In the genomic region with DNA sequence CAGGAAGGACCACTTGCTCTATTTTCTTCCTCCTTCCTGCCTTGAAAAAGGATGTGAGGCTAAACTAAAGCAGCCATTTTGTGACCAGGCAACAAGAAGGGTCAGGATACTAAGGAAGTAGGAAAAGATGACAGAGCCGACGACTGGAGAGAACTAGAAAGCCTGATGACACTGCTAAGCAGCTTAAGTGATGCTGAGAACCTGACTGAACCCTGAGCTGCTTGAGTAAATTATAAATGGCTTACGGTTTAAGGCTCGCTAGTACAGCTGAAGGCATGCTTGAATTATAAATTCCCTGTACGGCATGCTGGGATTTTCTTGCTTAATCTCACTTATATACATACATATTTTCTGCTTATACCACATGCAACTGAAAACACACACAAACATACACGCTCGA, we compare ENCODE assay signal across 28 mouse cellular contexts. TPM values are rescaled to one million over a fixed set of nuclear protein-coding genes. Genes with fewer than 3 reads are reported as not detected.
DNase-seq lines count a peak whose midpoint lies in the region; ATAC-seq lines count a peak whose summit lies in the region.
"Had no signal": no experiment of that assay in that cellular context is flagged by ENCODE, and none has a peak within 500 bp of the region (broad histone marks: within the 10 kb centered on the region; RNA-seq: fewer than 3 reads in every experiment).

No protein-coding gene starts in this region.

- intact Hi-C loops in heart, postnatal 25 days (cut with DNase I), result no loop called here

- no peak overlapping the region for H3K9ac ChIP-seq in liver, embryonic 12.5 days
- no peak overlapping the region for H3K9ac ChIP-seq in liver, embryonic 15.5 days
- H3K9ac ChIP-seq: embryonic facial prominence, embryonic 13.5 days; forebrain, embryonic 12.5 days; forebrain, embryonic 15.5 days; heart, embryonic 12.5 days; heart, embryonic 15.5 days; hindbrain, embryonic 14.5 days had no signal

- no peak overlapping the region for H3K4me2 ChIP-seq in liver, embryonic 12.5 days
- no peak overlapping the region for H3K4me2 ChIP-seq in liver, embryonic 15.5 days
- H3K4me2 ChIP-seq: embryonic facial prominence, embryonic 13.5 days; forebrain, embryonic 12.5 days; forebrain, embryonic 15.5 days; heart, embryonic 12.5 days; heart, embryonic 15.5 days; hindbrain, embryonic 14.5 days had no signal

- H3K4me1 ChIP-seq in liver, embryonic 12.5 days, result peaks cover 50% of the 10 kb centered on the region
- peaks cover 52% of the 10 kb centered on the region for H3K4me1 ChIP-seq in liver, embryonic 15.5 days (replicated peaks)
- H3K4me1 ChIP-seq: embryonic facial prominence, embryonic 10.5 days; embryonic facial prominence, embryonic 13.5 days; forebrain, embryonic 12.5 days; forebrain, embryonic 15.5 days had no signal

- peak overlapping the region; percentile 91 for H3K27ac ChIP-seq in liver, embryonic 12.5 days
- peak overlapping the region; percentile 82; the same call in 1 of the 2 replicates for H3K27ac ChIP-seq in liver, embryonic 15.5 days (replicated peaks)
- H3K27ac ChIP-seq: embryonic facial prominence, embryonic 10.5 days; embryonic facial prominence, embryonic 13.5 days; forebrain, embryonic 12.5 days; forebrain, embryonic 15.5 days; hindbrain, embryonic 14.5 days had no signal

- ATAC-seq in liver, embryonic 12.5 days, result no peak
- no peak for ATAC-seq in liver, embryonic 15.5 days (ENCODE audit: insufficient read depth)
- ATAC-seq: forebrain, embryonic 15.5 days had no signal

- no peaks in the 10 kb centered on the region for H3K27me3 ChIP-seq in liver, embryonic 12.5 days (replicated peaks)
- no peaks in the 10 kb centered on the region for H3K27me3 ChIP-seq in liver, embryonic 15.5 days
- H3K27me3 ChIP-seq: CH12.LX; embryonic facial prominence, embryonic 13.5 days; forebrain, embryonic 12.5 days; forebrain, embryonic 15.5 days; heart, embryonic 12.5 days; heart, embryonic 15.5 days had no signal

- no peaks in the 10 kb centered on the region for H3K9me3 ChIP-seq in liver, embryonic 12.5 days (replicated peaks)
- H3K9me3 ChIP-seq in liver, embryonic 15.5 days (replicated peaks), result no peaks in the 10 kb centered on the region
- H3K9me3 ChIP-seq: embryonic facial prominence, embryonic 10.5 days; embryonic facial prominence, embryonic 13.5 days; forebrain, embryonic 12.5 days; forebrain, embryonic 15.5 days; heart, embryonic 12.5 days; heart, embryonic 15.5 days had no signal

- WGBS in liver, embryonic 12.5 days (ENCODE audit: insufficient replicate concordance), result 88% methylated on average over 7 of the region's 7 CpGs
- 82% methylated on average over 7 of the region's 7 CpGs for WGBS in liver, embryonic 15.5 days (ENCODE audit: insufficient replicate concordance)

- no peaks in the 10 kb centered on the region for H3K36me3 ChIP-seq in liver, embryonic 12.5 days
- no peaks in the 10 kb centered on the region for H3K36me3 ChIP-seq in liver, embryonic 15.5 days (replicated peaks)
- H3K36me3 ChIP-seq: forebrain, embryonic 12.5 days; forebrain, embryonic 15.5 days; heart, embryonic 12.5 days; heart, embryonic 15.5 days had no signal

- H3K4me3 ChIP-seq in liver, embryonic 12.5 days, result no peak overlapping the region
- H3K4me3 ChIP-seq in liver, embryonic 15.5 days (replicated peaks), result no peak overlapping the region
- H3K4me3 ChIP-seq: embryonic facial prominence, embryonic 10.5 days; embryonic facial prominence, embryonic 13.5 days; erythroblast, embryonic 14.5 days; forebrain, embryonic 12.5 days; forebrain, embryonic 15.5 days; heart, embryonic 12.5 days; heart, embryonic 15.5 days had no signal

- DNase-seq in liver, result no peak
- DNase-seq in retina, embryonic 14.5 days (ENCODE audit: low spot score), result peak; percentile 48
- DNase-seq in heart, postnatal 25 days (ENCODE audit: low spot score), result no peak
- no peak for DNase-seq in layer of hippocampus, postnatal 10 days (ENCODE audit: low spot score in 2 of 2)
- no peak for DNase-seq in left cerebral cortex, adult 18-20 months (ENCODE audit: low spot score in 2 of 2)
- DNase-seq: adrenal gland, adult 2 months; adrenal gland, postnatal 25 days; B cell, adult 2 months; cerebellum, adult 11-12 months; cerebellum, adult 8-10 months; cerebellum, postnatal 10 days; cerebellum, postnatal 36 days; embryo, embryonic 11 days; gastrocnemius, postnatal 25 days; heart, adult 18-20 months; heart, postnatal 10 days; heart, postnatal 4 days had no signal

RNA-seq across cellular contexts. Expression of gene Dusp16, which starts 9.5 kb away (rescaled TPM):
- polyA plus RNA-seq in liver, embryonic 12.5 days (2016; fragmentation: Nextera tagmentation; extraction: Ambion mirVana), result 6.6 and 6.7 TPM in 2 replicates
- polyA plus RNA-seq in liver, embryonic 15.5 days (2015; fragmentation: Nextera tagmentation; extraction: Ambion mirVana), result 5.1 TPM in 2 replicates
- total RNA-seq in heart, postnatal 25 days (2021), result 10 to 100 TPM; 22.8 TPM
- 1 to 10 TPM; 7.3 to 7.6 TPM for total RNA-seq in layer of hippocampus, postnatal 10 days (2021)
- 1 to 10 TPM; 9.5 to 9.8 TPM for total RNA-seq in left cerebral cortex, adult 18-20 months (2021)

RNA-seq across cellular contexts. Expression of gene Crebl2, which starts 47.1 kb away (rescaled TPM):
- polyA plus RNA-seq in liver, embryonic 12.5 days (2016; fragmentation: Nextera tagmentation; extraction: Ambion mirVana), result 1.2 and 1.8 TPM in 2 replicates
- 2.1 and 2.4 TPM in 2 replicates for polyA plus RNA-seq in liver, embryonic 15.5 days (2015; fragmentation: Nextera tagmentation; extraction: Ambion mirVana)
- total RNA-seq in heart, postnatal 25 days (2021), result 10 to 100 TPM; 11.5 to 12.1 TPM
- 10 to 100 TPM; 11.6 to 12.4 TPM for total RNA-seq in layer of hippocampus, postnatal 10 days (2021)
- 10 to 100 TPM; 51.8 TPM for total RNA-seq in left cerebral cortex, adult 18-20 months (2021)
